Mouse (Mus musculus) urinary bladder, postnatal 25 days (tissue): ENCODE measurements around the gene Brpf1.
"Not testable (repeated sequence)": the region's sequence is repeated elsewhere in the genome, so short reads cannot be mapped to it uniquely, and the experiment has no call there.

Experiments
- DNase-seq: peaks from one replicate; pipeline ENCODE4 v3.0.0; 2022; ENCODE audit warnings: low spot score

Brpf1 gene

GRCm38 (mm10) chr6:113307481-113308121 lies 664 bp downstream of the Brpf1 start:
- peak; percentile 23 for DNase-seq

- no peak for DNase-seq
Measured at GRCm38 (mm10) chr6:113308141-113308540, 1.2 kb downstream of the Brpf1 start.

GRCm38 (mm10) chr6:113315972-113316371 lies 9.0 kb downstream of the Brpf1 start:
- no peak for DNase-seq

- peak; percentile 95 for DNase-seq
Measured at GRCm38 (mm10) chr6:113326533-113327315, 19.8 kb downstream of the Brpf1 start, which contains the start of gene Ogg1. TSS of gene Ogg1 (plus strand) at chr6:113326972.

- no peak for DNase-seq
Measured at GRCm38 (mm10) chr6:113329396-113329795, 22.5 kb downstream of the Brpf1 start.

GRCm38 (mm10) chr6:113330547-113330946 lies 23.6 kb downstream of the Brpf1 start:
- DNase-seq = no peak

DNA sequence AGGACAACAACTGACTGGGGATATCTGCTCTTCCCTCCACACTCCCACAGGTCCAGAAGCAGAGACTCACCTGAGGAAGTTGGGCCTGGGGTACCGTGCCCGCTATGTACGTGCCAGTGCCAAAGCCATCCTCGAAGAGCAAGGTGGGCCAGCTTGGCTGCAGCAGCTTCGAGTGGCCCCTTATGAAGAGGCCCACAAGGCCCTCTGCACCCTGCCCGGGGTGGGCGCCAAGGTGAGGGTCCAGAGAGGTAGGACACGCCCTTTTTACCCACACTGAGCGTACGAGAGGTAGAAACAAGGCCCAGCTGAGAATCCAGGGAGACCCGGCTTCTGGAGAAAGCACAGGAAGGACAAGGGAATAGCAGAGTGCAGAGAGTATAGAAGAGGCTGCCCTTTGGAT lies 24.8 kb downstream of the Brpf1 start:
- no peak for DNase-seq

- not testable (repeated sequence) for DNase-seq
Measured at GRCm38 (mm10) chr6:113332734-113333133, 25.8 kb downstream of the Brpf1 start.

DNA sequence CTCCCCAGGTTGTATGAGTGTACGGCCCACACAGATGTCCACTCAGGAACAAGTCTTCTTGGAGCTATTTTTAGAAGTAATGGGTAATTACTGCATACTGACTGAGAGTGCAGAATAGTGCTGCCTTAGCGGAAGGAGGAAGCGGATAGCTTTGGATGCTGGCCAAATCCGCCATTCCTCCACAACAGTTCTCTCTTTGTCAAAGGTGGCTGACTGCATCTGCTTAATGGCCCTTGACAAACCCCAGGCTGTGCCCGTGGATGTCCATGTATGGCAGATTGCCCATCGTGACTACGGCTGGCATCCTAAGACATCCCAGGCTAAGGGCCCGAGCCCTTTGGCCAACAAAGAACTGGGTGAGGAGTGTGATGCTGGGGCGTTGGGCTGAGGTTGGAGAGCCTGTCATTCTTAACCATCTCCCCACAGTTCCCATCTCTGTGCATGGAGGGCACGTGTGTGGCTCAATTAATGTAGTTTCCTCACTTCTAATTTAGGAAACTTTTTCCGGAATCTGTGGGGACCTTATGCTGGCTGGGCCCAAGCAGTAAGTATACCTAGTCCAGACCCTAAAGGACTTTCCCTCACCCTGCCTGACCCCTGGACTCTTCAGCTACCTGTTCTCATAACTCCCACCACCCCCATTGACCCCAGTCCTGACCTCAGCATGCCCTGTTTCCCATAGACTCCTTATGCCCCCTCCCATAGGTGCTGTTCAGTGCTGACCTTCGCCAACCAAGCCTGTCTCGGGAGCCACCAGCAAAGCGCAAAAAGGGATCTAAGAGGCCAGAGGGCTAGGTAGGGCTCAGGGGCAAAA lies 26.4 kb downstream of the Brpf1 start:
- no peak for DNase-seq

DNA sequence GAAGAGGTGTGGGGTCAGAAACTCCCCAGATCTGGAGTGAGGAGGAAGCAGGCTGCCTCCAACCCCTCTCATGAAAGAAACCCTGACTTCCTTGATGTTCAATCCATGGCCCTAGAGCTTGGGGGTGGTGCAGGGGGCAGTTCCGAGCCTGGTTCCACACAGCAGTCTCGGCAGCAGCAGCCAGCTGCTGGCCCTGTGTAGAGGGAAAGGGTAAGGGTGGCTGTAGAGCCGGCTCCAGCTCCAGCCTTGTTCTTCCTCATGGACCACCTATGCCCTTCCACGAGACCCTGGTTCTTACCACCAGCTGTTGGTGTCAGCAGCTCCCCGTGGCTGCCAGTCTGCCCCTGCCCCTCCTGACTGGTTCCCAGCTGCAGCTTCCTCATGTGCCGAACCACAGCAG lies 27.3 kb downstream of the Brpf1 start:
- DNase-seq = no peak

DNA sequence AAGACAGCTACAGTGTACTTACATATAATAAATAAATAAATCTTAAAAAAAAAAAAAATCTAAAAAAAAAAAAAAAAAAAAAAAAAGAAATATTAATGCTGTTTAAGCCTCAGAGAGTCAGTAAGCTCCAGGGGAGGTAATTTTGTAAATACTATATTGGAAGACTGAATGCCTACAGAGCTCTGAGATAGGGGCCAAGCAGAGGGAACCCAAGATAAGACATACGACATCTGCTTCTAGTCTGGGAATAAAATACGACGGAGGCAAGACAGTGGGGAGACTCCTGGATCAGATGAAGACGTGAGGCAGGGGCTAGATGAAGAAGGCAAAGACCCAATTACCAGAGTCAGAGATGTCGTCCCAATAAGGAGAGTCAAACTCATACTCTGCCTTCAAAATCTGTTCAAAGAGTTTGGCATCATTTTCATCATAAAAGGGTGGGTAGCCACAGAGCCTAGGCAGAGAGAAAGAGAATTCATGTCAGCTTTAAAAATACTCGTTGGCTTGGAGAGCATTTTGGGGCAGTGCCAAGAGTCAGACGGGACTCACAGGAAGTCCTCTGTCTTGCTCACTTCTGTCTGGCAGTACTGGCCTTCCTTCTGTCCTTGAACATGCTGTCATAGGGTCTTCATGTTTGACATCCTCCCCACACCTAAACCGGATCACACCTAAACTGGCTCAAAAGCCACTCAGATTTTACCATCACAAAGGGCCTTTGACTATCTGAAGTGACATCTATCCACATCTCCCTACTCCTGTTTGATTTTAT lies 30.1 kb downstream of the Brpf1 start:
- DNase-seq = no peak

DNA sequence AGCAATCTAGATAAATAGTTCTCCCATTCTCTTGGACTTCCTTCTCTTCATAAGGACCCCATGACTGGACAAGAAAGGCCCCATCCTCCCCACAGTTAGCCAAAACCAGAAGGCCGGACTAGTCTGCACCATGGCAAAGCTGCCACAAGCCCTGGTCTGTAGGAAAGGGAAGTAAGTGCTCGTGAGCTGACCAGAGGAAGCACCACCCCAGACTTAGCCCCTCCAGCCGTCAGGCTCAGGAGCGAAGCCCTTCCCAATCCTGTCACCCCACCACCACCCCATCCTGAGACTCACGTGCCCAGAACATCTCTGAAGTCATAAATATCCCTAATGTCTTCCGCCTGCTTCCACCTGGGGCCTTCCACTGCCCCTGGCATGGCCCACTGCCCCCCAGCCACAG lies 34.6 kb downstream of the Brpf1 start:
- DNase-seq = no peak

DNA sequence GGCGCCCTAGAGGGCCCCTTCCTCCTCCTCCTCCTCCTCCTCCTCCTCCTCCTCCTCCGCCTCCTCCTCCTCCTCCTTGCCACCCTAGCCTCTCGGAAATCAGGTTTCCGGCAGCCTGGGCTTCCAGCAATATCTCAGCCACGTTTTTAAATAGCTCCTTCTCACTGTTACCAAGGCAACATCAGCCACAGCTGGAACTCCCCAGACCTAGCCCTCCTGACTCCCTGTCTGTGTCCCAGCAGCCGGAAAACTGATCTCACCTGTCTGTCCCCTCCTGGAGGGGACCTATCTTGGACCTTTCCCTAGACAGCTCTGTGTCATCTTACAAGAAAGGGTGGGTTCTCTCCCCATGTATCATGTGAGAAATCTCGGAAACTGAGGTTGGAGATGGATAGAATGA lies 35.4 kb downstream of the Brpf1 start:
- DNase-seq = no peak

- DNase-seq = peak; percentile 70
Measured at GRCm38 (mm10) chr6:113343177-113344092, 36.5 kb downstream of the Brpf1 start, which contains the start of gene Camk1. TSS of gene Camk1 (minus strand) at chr6:113343984.

GRCm38 (mm10) chr6:113344321-113344720 lies 37.4 kb downstream of the Brpf1 start:
- peak; percentile 50 for DNase-seq

DNA sequence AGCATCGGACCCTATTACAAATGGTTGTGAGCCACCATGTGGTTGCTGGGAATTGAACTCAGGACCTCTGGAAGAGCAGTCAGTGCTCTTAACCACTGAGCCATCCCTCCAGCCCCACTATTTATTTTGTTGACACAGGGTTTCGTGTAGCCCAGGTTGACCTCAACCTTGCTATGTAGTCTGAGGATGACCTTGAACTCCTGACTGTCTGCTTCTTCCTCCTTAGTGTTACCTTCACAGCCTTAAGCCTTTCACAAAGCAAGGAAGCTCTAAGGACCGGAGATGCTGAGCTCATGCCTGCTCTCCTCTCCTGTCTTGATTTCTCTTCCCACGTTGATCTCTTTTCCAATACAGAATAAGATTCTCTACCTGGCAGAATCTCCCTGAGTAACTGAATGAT lies 40.0 kb downstream of the Brpf1 start:
- DNase-seq = no peak

DNA sequence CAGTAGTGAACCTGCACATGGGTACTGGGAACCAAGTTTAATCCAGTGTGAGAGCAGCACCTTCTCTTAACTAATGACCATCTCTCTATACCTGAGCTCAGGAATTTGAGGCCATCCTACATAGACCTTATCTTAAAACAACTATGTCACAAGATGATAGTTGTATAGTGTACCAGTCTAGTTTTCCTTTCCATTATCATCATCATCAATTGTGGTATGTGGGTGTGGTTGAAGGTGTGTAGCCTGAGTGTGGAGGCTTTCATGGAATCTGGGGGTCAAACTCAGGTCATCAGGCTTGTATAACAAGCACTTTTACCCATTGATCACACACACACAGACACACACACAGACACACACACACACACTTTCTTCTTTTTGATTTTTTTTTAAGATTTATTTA lies 43.6 kb downstream of the Brpf1 start:
- DNase-seq = no peak

DNA sequence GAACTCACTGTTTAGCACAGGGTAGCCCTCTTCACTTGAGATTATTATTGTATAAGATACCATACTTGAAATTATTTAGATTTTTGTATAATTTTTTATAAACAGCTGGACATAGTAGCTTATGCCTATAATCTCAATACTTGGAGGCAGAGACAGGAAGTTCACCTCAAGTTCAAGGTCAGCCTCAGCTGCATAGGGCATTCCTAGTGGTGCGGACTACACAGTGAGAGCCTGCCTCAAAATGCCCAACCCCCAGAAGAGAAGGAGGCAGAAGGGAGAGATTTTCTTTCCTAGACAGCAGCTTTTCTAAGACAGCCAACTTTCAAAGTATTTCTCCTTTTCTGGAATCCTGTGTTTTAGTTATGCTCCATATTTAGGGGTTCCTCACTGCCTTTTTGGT lies 44.2 kb downstream of the Brpf1 start:
- DNase-seq = no peak

DNA sequence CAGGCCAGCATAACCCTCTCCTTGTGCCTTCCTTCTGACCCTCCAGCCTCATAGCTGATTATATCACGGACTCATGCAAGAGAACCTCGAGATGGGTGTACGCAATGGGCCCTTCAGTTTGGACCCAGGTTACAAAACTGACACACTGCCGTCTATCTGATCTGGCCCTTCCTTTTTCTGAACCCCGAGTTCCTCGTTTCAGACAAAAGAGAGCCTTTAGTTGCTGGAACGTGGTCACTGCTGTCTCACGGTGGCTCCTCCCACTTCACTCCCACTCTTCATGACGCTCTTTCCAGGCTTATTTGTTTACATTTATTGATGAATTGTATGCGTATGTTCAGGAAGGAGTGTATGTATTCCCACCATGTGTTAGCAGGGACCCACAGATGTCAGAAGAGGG lies 44.7 kb downstream of the Brpf1 start:
- no peak for DNase-seq

GRCm38 (mm10) chr6:113352820-113353219 lies 45.9 kb downstream of the Brpf1 start:
- no peak for DNase-seq

GRCm38 (mm10) chr6:113353696-113354095 lies 46.8 kb downstream of the Brpf1 start:
- no peak for DNase-seq
